Mouse (Mus musculus) bone marrow, adult 2 months (tissue): ENCODE measurements around the gene Trappc3. TPM values are rescaled to one million over a fixed set of nuclear protein-coding genes. Genes with fewer than 3 reads are reported as not detected.
A peak's percentile ranks its signal among the peaks of the same experiment; 100 is the strongest.

Experiments
- H3K27ac ChIP-seq: fragments of 200-500 bp; 2 replicates; pipeline ENCODE4 v1.5.1; 2012; ENCODE audit warnings: low read depth, mild to moderate bottlenecking, control low read depth, inconsistent platforms, low read length; ENCODE audit not compliant: control insufficient read depth, poor library complexity, insufficient read depth
- H3K4me1 ChIP-seq: fragments of 200-500 bp; 2 replicates; pipeline ENCODE4 v1.6.1; 2011; ENCODE audit warnings: low read length; ENCODE audit not compliant: control insufficient read depth, insufficient read depth
- H3K4me3 ChIP-seq: fragments of 200-500 bp; replicated peaks from 2 replicates; pipeline ENCODE3; 2011; ENCODE audit warnings: mild to moderate bottlenecking, low read depth, low read length, control low read depth; ENCODE audit not compliant: control insufficient read depth
- CTCF ChIP-seq: fragments of 200-500 bp; IDR thresholded peaks from 2 replicates; pipeline ENCODE4 v1.5.1; 2011; ENCODE audit warnings: low read length, control low read depth; ENCODE audit not compliant: control insufficient read depth, insufficient read depth
- POLR2A ChIP-seq: fragments of 200-500 bp; IDR thresholded peaks from 2 replicates; pipeline ENCODE4 v1.6.1; 2011; ENCODE audit warnings: low read depth, mild to moderate bottlenecking, control low read depth, low read length, borderline replicate concordance; ENCODE audit not compliant: control insufficient read depth
- WGBS: fragments of 180-500 bp; shearing (Covaris S2); methylation state at CpG from one replicate; pipeline ENCODE4 v1.1.7; 2018; 5-methylcytosine and 5-hydroxymethylcytosine counted together
- polyA plus RNA-seq: library from polyadenylated mRNA; stranded (reverse); fragments of >200 nt; gene quantifications from 2 replicates; pipeline ENCODE4 v1.2.4, GENCODE M21; 2011; ENCODE audit warnings: low replicate concordance; ENCODE audit not compliant: missing spikeins, insufficient read depth, insufficient read length

The Trappc3 gene
- polyA plus RNA-seq, 1 experiment: 32.5 TPM

DNA sequence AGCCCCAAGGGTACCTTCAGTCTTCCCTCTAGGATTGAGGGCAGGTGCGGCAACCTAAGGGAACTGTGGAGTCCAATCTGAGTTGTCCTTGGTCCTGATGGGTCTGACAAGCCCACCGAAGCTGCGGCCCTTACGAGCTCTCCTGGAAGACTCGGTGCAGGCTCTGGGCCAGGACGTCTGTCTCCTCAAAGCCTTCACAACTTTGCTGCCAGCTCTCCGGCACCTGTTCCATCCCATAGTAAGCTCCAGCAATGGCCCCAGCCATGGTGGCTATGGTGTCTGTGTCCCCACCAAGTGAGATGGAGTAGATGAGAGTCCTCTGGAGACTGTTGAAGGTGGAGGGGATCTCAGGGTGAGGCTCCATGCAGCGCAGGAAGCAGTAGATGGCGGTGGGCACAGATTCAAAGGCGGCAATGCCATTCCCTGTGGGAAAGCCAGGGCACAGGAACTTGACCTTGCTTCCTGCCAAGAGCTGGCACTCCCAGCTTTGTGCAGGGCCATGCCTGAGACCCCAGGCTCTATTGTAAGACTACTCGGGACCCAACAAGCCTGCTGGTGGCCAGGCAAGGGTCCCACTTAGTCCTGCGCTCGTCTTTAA lies 54.4 kb downstream of the Trappc3 start:
- Histone ChIP-seq H3K4me3 (no peak overlapping the region), H3K27ac (no peak overlapping the region), H3K4me1 (no peaks in the 10 kb centered on the region)
- TF ChIP-seq CTCF (no peak), POLR2A (no peak)
- 89% methylated on average over 13 of the region's 13 CpGs for WGBS

DNA sequence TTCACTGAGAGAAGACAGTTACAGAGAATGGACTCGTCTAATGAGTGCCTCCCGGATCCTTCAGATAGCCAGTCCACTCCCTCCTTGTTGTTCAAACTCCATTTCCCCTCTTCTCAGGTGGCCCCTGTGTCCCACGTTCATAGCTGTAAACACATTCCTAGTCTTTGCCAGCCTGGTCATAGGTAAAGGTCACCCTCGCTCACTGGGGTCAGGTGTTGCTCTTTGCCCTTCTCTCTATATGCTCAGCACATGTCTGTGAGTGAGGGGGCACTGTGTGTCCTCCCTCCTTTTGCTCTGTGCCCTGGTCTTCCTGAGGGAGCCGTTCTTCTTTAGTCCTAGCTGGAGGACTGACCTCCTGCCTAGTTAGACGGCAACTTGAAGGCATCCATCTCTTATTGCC lies 57.7 kb downstream of the Trappc3 start:
- no peak overlapping the region for H3K27ac ChIP-seq
- no peak for TF ChIP-seq CTCF
- TF ChIP-seq POLR2A: no peak
- H3K4me1 ChIP-seq: no peaks in the 10 kb centered on the region
- no peak overlapping the region for H3K4me3 ChIP-seq
- WGBS: 92% methylated on average over 6 of the region's 6 CpGs

DNA sequence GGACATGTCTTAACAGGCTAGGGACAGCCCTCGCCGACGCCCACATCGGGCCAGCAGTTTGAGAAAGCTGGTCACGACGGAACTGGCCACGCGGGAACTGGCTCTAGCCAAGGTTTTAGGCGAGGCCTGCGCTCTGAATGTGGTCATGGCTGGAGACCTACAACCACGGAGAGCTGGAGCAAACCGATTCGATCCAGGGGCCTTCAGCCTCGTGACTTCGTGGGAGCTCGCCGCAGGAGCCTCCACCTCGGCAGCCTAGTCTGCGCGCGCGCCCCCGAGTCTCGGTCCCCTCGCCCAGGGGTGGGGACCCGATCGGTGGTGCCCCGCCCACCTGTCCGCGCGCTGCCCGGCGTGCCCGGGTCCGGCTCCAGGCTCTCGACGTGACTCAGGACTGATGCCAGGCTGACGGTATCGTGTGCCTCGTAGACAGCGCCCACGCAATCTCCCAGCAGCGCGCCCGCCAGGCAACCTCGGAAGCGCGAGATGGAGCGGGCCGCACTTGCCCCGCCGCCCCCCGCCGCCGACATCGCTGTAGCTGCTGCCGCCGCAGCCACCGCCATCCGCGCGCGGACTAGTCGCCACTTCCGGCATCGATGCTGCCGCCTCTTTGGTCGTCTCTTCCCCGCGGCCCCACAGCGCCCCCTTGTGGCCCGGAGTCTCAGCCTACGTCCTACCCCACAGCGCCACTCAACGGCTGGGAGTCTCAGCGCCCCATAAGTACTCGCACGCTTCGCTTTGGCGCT lies 59.2 kb downstream of the Trappc3 start, which contains the start of gene Adprhl2:
Gene Adprhl2 (minus strand): TSS at position 593 of the 743 bp plus-strand sequence.
- WGBS: under 1% methylated on average over 80 of the region's 80 CpGs
- H3K4me1 ChIP-seq: no peaks in the 10 kb centered on the region
- TF ChIP-seq CTCF: peak; percentile 100
- peak; percentile 87; the same call in 1 of the 2 replicates for TF ChIP-seq POLR2A

DNA sequence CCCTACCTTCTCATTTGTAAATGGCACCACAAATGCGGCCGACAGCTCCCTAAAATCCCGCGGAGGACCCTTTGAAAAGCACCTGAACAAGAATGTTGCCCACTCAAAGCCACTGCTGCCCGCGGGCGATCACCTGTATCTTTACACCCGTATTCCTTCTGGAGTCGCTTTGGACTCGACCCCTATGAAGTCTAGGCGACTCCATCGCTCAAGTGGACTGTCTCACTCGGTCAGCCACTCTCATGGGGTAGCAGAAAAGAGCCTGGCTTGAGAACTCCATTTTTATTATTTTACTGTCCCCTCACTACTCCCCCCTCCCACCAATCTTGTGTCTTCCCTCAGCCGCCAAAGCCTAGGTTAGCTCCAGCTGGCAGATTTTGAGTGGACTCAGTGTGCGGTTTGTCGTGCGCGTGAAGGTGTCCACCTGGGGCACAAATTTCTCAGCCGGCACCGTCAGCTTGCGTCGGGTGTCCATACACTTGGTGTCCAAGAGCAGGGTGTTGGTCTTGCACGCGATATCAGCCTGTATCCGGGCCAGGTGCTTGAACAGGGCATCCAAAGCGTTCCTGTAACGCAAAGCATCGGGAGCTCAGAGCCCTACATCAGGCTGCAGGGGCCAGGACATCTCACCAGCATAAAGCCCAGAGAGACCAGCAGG lies 59.9 kb downstream of the Trappc3 start:
- Histone ChIP-seq H3K4me3 (no peak overlapping the region), H3K4me1 (no peaks in the 10 kb centered on the region), H3K27ac (no peak overlapping the region)
- TF ChIP-seq CTCF: no peak
- TF ChIP-seq POLR2A: no peak
- WGBS: 58% methylated on average over 28 of the region's 28 CpGs

More for the DNA sequence above, 59.2 kb downstream of the Trappc3 start, which contains the start of gene Adprhl2:
- H3K4me3 ChIP-seq: peak within 1 kb of the TSS; percentile 85
- H3K27ac ChIP-seq: peak within 1 kb of the TSS; percentile 23; the same call in 1 of the 2 replicates

DNA sequence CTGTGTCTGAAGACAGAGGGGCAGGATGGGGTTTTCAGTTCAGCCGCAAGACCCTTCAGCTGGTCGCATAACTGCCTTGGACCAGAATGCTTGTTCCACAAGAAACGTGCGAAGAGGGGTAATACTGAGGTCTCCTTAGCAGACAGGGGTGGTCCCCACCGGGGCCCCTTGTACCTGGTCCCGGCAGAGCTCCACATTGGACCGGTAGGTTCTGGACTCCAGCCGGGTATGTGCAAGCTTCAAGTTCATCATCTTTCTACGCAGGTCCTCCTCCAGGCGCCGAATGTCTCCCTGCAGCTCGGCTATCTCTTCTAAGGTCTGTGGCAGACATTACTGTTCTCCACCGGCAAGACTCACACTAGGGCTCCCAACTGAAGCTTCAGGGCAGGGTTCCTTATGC lies 60.5 kb downstream of the Trappc3 start:
- Histone ChIP-seq H3K4me1 (no peaks in the 10 kb centered on the region), H3K27ac (no peak overlapping the region), H3K4me3 (no peak overlapping the region)
- WGBS: 91% methylated on average over 13 of the region's 13 CpGs
- TF ChIP-seq POLR2A (no peak), CTCF (no peak)

DNA sequence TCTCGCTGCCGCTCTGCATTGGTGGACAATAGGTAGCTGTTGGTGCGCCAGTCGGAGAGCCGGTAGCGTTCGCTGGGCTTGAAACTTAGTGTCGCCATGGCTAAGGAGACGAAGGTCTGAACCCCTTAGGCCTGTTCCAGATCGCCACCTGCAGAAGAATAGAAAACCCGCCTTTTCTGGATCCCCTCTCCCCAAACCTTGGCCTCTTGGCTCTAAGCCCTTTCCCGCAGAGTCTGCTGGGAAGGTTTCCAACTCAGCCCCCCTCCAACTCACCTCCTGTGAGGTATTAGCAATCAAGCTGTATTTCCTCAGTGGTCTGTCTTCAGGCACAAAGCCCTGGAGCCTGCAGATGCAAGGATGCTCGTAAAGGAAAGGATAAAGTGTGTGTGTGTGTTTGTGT lies 62.7 kb downstream of the Trappc3 start:
- WGBS: 81% methylated on average over 13 of the region's 13 CpGs
- no peak overlapping the region for H3K27ac ChIP-seq
- no peak for TF ChIP-seq POLR2A
- no peak for TF ChIP-seq CTCF
- H3K4me3 ChIP-seq: no peak overlapping the region
- no peaks in the 10 kb centered on the region for H3K4me1 ChIP-seq

DNA sequence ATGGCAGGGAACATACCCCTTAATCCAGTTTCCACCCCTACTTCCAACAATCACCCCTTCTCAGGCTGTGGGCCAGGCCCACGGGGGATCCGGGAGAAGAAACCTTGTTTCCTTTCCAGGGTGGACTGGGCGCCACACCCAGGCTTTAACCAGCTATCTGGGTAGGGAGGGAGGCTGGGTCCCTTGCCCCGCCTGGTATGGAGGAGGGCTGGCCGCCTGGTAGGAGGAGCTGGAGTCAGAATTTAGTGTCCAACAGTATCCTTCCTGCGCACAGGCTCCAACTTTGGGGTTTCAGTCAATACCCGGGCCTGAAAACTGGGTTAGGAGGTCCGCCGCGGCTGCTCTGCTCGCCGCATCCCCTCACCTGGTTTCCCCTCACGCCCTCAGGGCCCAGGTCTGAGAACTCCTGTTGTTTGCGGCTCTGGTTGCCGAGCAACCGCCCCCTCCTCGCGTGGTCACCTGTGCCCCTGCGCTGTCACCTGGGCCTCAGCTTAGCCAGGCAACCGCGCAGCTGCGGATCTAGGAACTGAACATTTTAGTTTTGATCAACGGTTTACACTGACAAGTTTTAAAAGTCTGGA lies 63.2 kb downstream of the Trappc3 start, which contains the start of gene Tekt2:
Gene Tekt2 (minus strand): TSS at position 408 of the 581 bp plus-strand sequence.
- 45% methylated on average over 23 of the region's 23 CpGs for WGBS
- Histone ChIP-seq H3K27ac (no peak within 1 kb of the TSS), H3K4me3 (no peak within 1 kb of the TSS), H3K4me1 (no peaks in the 10 kb centered on the region)
- TF ChIP-seq POLR2A: no peak
- no peak for TF ChIP-seq CTCF

Other genes starting within 250 kb of the Trappc3 start
- 39.0 and 158 TPM in 2 replicates for gene Csf3r, start 237.8 kb upstream of the Trappc3 start, polyA plus RNA-seq
- 75.0 and 98.1 TPM in 2 replicates for gene Mrps15, start 215.4 kb upstream of the Trappc3 start, polyA plus RNA-seq
- 1.3 and 8.2 TPM in 2 replicates for gene Oscp1, start 203.8 kb upstream of the Trappc3 start, polyA plus RNA-seq
- gene Lsm10, start 165.7 kb upstream of the Trappc3 start, polyA plus RNA-seq: 6.6 and 21.2 TPM in 2 replicates
- 7.5 and 14.0 TPM in 2 replicates for gene Stk40, start 158.4 kb upstream of the Trappc3 start, polyA plus RNA-seq
- gene Eva1b, start 114.6 kb upstream of the Trappc3 start, polyA plus RNA-seq: 5.7 and 7.1 TPM in 2 replicates
- 1.0 TPM in 1 of 2 replicates, not detected in the other for gene Sh3d21, start 98.8 kb upstream of the Trappc3 start, polyA plus RNA-seq
- 133 and 198 TPM in 2 replicates for gene Thrap3, start 59.6 kb upstream of the Trappc3 start, polyA plus RNA-seq
- gene Map7d1, start 6.0 kb upstream of the Trappc3 start, polyA plus RNA-seq: 28.7 and 45.5 TPM in 2 replicates
- gene Col8a2, start 24.5 kb downstream of the Trappc3 start, polyA plus RNA-seq: 0.57 TPM in 1 of 2 replicates, not detected in the other
- 11.4 and 20.2 TPM in 2 replicates for gene Adprhl2, start 59.4 kb downstream of the Trappc3 start, polyA plus RNA-seq
- gene Tekt2, start 63.4 kb downstream of the Trappc3 start, polyA plus RNA-seq: 0.65 TPM in 1 of 2 replicates, not detected in the other
- 1.9 and 5.2 TPM in 2 replicates for gene Ago3, start 167.2 kb downstream of the Trappc3 start, polyA plus RNA-seq
- 5.9 and 15.4 TPM in 2 replicates for gene Ago1, start 206.3 kb downstream of the Trappc3 start, polyA plus RNA-seq